Mouse (Mus musculus): Measurements from ENCODE around the gene Ifnar2.

Gene Ifnar2

GRCm38 (mm10) chr16:91390100-91390499 lies 17.5 kb downstream of the Ifnar2 start:
- in situ Hi-C loops (cut with MboI, MseI), result no loop called here

- in situ Hi-C loops (cut with MboI, MseI), result no loop called here
Measured at GRCm38 (mm10) chr16:91391421-91391820, 18.8 kb downstream of the Ifnar2 start, which contains the start of gene Gm21970. Gene Gm21970, plus strand, starts transcription at chr16:91391721.

GRCm38 (mm10) chr16:91394826-91395410 lies 22.3 kb downstream of the Ifnar2 start:
- in situ Hi-C loops (cut with MboI, MseI), result no loop called here

GRCm38 (mm10) chr16:91395633-91396392 lies 23.2 kb downstream of the Ifnar2 start:
- in situ Hi-C loops (cut with MboI, MseI), result no loop called here

DNA sequence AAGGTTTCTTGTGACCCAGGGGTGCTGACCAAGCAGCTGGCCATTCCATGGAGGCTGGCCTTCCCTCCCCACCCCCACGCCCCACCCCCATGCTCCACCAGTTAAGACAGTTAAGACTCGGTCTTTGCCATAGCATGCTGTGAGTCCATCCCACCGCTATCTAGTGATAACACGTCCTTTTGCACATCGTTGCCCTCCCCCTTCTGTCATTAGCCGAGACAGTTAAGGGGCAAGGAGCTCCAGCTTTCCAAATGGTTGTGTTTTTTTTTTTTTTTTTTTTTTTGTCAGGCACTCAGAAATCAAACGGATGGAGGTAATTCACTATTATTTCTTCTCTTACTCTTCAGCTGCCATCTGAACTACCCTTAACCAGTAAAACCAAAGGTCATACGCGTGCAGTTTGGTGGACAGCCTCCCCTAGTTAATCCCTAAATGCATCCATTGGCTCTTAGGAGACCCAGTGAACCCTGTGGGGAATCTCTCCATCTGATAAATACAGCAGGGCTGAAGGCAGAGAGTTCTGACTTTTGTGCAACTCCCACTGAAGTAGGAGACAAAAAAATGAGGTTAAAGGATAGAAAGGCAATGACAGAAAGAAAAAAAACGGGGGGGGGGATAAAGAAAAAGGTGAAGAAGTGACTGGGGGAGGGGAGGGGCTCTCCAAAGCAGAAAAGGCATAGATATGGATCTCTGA lies 24.4 kb downstream of the Ifnar2 start:
- in situ Hi-C loops (cut with MboI, MseI), result no loop called here

- in situ Hi-C loops (cut with MboI, MseI), result no loop called here
Measured at GRCm38 (mm10) chr16:91398030-91398429, 25.4 kb downstream of the Ifnar2 start.

DNA sequence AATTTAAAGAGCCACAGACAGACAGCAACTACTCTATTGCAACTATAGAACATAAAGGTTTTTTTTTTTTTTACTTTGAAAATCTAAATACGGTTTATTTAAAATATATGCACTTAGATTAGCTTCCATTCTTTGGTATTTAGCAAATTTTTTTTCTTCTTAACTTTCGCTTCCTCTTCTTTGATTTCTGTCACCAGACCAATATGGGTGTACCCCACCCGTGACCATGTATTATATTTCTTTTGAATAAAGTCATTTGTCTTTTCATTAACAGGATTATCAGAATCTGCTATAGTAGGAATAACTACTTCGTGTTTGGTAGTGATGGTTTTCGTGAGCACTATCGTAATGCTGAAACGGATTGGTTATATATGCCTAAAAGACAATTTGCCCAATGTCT lies 26.4 kb downstream of the Ifnar2 start:
- in situ Hi-C loops (cut with MboI, MseI), result no loop called here

DNA sequence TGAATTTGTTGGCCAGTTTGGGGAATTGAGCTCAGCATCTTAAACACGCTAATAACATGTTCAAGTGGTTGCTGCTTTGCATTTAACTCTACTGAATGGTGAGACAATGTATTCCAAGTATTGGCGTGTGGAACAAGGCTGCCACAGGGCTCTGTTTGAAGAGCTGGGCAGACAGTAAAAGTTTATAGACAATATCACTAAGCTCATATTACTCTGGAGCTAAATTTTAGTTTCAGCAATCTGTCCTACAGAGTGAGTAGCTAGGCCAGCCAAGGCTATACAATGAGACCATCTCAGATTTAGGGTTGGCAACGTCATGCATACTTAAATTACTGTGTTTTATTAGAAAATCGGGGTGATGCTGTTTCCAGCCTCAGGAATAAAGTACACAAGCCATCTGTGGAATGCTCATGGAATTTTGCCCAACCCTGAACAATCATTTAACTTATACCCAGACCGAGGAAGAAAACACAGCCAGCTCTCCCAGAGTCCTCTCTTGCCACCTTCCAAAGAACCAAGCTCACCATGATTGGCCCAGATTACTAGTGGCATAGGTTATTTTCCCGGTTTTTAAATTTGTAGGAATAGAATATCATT lies 29.1 kb downstream of the Ifnar2 start:
- in situ Hi-C loops (cut with MboI, MseI), result no loop called here

- in situ Hi-C loops (cut with MboI, MseI), result no loop called here
Measured at GRCm38 (mm10) chr16:91403784-91404183, 31.2 kb downstream of the Ifnar2 start.

GRCm38 (mm10) chr16:91404187-91404586 lies 31.6 kb downstream of the Ifnar2 start:
- in situ Hi-C loops (cut with MboI, MseI), result no loop called here

GRCm38 (mm10) chr16:91404828-91405577 lies 32.4 kb downstream of the Ifnar2 start:
- in situ Hi-C loops (cut with MboI, MseI), result no loop called here

GRCm38 (mm10) chr16:91405640-91406584 lies 33.3 kb downstream of the Ifnar2 start, which contains the start of gene Il10rb:
Gene Il10rb, plus strand, starts transcription at chr16:91406164.
- in situ Hi-C loops (cut with MboI, MseI), result no loop called here

DNA sequence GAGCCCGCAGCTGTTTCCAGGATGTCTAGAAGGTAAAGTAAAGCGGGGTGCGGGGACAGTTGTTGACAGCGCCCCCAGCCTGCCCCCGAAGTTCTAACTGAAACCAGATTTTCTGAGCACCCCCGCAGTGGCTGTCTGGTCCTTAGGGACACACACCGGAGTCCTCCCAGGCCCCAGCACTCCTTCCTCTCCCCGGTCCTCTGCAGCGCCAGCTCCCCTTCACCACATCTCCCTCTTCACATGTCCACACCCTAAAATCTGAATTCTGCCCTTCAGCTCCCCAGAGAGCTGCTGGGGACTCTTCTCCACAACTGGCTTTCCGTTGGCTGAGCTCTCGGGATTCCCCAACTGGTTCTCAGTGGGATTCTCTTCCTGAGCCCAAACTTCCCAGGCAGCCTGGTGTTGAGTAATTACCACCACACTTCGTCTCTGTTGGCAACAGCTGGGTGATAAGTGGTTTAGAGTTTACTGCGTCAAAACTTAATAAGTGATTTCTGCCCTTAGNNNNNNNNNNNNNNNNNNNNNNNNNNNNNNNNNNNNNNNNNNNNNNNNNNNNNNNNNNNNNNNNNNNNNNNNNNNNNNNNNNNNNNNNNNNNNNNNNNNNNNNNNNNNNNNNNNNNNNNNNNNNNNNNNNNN lies 34.1 kb downstream of the Ifnar2 start:
- in situ Hi-C loops (cut with MboI, MseI), result no loop called here

DNA sequence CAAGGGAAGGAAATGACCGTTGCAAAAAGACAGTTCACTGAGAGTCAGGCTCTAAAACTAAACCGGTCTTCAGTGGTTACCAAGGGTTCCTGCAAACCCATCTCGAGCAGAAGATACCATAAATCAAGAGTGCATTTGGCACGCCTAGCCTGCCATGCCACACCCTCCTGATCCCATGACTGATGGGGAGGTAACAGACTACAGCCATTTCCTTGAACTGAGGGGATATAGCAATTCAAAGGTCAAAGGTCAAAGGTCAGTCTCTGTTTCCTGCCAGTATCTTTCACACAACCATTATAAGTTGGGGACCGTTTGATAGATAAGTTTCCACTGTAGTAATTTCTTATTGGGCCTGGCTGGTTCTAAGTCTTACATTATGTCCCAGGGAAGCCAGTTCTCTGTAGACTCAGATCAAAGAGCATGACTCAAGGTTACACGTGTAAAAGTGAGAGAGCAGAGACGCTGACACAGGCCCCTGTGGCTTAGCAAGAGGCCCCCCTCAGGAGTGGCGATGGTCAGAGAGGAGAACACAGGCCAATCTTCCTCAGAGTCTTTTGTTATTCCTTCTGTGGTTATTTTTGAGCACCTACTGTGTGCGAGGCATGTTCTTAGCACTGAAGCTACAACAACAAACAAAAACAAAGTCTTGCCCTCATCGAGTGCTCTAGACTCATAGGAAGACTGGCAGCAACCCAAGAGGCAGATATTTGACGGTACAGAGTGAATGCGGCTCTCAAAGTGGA lies 40.7 kb downstream of the Ifnar2 start:
- in situ Hi-C loops (cut with MboI, MseI), result loop anchor here (5.0 kb wide), 1 partner anchor 39 kb away; no protein-coding TSS in a partner anchor

- in situ Hi-C loops (cut with MboI, MseI), result no loop called here
Measured at GRCm38 (mm10) chr16:91415391-91416189, 43.0 kb downstream of the Ifnar2 start.

- in situ Hi-C loops (cut with MboI, MseI), result no loop called here
Measured at GRCm38 (mm10) chr16:91416357-91416756, 43.8 kb downstream of the Ifnar2 start.

DNA sequence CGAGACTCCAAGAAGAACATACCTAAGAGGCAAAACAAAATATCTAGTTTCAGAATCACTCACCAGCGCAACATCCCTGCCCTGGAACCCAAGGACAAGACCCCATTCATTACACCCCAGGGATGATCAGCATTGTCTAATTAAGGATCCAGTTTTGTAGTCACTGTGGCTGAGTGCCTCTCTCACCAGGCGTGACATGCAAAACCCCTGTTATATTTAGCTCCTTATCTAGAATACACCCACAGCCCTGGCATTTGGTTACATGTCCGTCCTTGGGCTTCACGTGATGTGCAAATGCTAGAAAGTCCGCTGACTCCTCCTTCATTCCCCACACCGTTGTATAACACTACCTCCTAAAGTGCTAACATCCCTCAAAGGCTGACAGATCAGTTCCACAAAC lies 44.4 kb downstream of the Ifnar2 start:
- in situ Hi-C loops (cut with MboI, MseI), result no loop called here

DNA sequence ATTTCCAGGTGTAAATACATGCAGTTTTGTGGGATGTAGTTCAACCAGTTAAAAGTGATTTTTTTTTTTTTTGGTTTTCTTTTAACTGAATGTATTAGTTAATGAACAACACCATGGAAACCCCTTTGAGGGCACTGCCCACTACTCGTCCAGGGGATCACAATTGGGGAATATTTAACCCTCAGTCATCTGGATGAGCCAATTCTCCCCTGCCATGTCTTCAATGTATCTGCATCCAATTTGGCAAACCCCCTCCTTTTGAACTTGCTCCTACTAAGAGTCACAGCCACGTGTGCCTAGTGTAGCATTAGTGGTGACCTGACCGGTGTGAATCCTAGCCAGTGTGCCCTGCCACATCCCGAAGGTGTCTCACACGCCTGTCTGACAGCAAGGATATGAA lies 45.9 kb downstream of the Ifnar2 start:
- in situ Hi-C loops (cut with MboI, MseI), result no loop called here
